Mouse (Mus musculus) spleen, adult 2 months (tissue): ENCODE results near the gene Cox14.
"Not testable (repeated sequence)": the region's sequence is repeated elsewhere in the genome, so short reads cannot be mapped to it uniquely, and the experiment has no call there.

Experiments used
- CTCF ChIP-seq: fragments of 200-500 bp; IDR thresholded peaks from 2 replicates; pipeline ENCODE4 v1.5.1; 2011; ENCODE audit warnings: mild to moderate bottlenecking, inconsistent platforms; ENCODE audit not compliant: insufficient read depth, insufficient read length, insufficient replicate concordance; ENCODE audit errors: extremely low read depth
- POLR2A ChIP-seq: fragments of 200-500 bp; IDR thresholded peaks from 2 replicates; pipeline ENCODE4 v1.6.1; 2011; ENCODE audit warnings: low read depth, low read length, inconsistent platforms

GRCm38 (mm10) chr15:99701640-99701998 is 23.8 kb upstream of the Cox14 start:
- not testable (repeated sequence) for TF ChIP-seq POLR2A, CTCF
